In genomic region chr6:21949226-21949731, GRCm38 (mm10) we compare ENCODE assay signal across 8 mouse cellular contexts. TPM values are rescaled to one million over a fixed set of nuclear protein-coding genes. Genes with fewer than 3 reads are reported as not detected.
DNase-seq lines count a peak whose midpoint lies in the region; ATAC-seq lines count a peak whose summit lies in the region.

Gene Ing3 (plus strand): TSS chr6:21949571.

- DNase-seq in NIH3T3 (ENCODE audit: low read depth), result peak; percentile 99
- DNase-seq in cerebellum, postnatal 10 days, result peak; percentile 98 to 99
- peak; percentile 99 for DNase-seq in frontal cortex, postnatal 10 days (ENCODE audit: low spot score in 2 of 2)
- peak; percentile 97 to 100 for DNase-seq in layer of hippocampus, postnatal 14 days (ENCODE audit: low spot score in 2 of 2)
- peak; percentile 97 for DNase-seq in lung, postnatal 14 days
- DNase-seq in retina, adult 2 months (ENCODE audit: low read depth, low spot score), result peak; percentile 97
- peak; percentile 94 to 98 for DNase-seq in thymus, postnatal 36 days

- peak within 1 kb of the TSS; percentile 73 for H3K4me3 ChIP-seq in hindbrain, embryonic 12.5 days

- no peaks in the 10 kb centered on the region for H3K27me3 ChIP-seq in hindbrain, embryonic 12.5 days

- peaks cover 7% of the 10 kb centered on the region for H3K4me1 ChIP-seq in hindbrain, embryonic 12.5 days

- peak within 1 kb of the TSS; percentile 96 for H3K27ac ChIP-seq in hindbrain, embryonic 12.5 days

- peak within 1 kb of the TSS; percentile 83 for H3K9ac ChIP-seq in hindbrain, embryonic 12.5 days

- peak; percentile 98 for ATAC-seq in hindbrain, embryonic 12.5 days (ENCODE audit: low FRiP score)

- WGBS in hindbrain, embryonic 12.5 days, result under 1% methylated on average over 35 of the region's 35 CpGs

- H3K36me3 ChIP-seq in hindbrain, embryonic 12.5 days, result peaks cover 13% of the 10 kb centered on the region

- peak within 1 kb of the TSS; percentile 71 for H3K4me2 ChIP-seq in hindbrain, embryonic 12.5 days (replicated peaks)

- no peaks in the 10 kb centered on the region for H3K9me3 ChIP-seq in hindbrain, embryonic 12.5 days (replicated peaks)

RNA-seq across cellular contexts. Expression of gene Ing3, which starts in this region (rescaled TPM):
- 49.5 and 52.3 TPM in 2 replicates for polyA plus RNA-seq in hindbrain, embryonic 12.5 days (2016; fragmentation: Nextera tagmentation; extraction: Ambion mirVana)
- total RNA-seq in layer of hippocampus, postnatal 14 days (2021), result 10 to 100 TPM; 24.4 to 25.9 TPM

Comparison
In these comparisons a context has a peak if more than half of its experiments do, and no peak if none do; other contexts are left out.
1. Peak in every context shown above with its lines: DNase-seq, ATAC-seq, H3K4me3 ChIP-seq and H3K27ac ChIP-seq.